Mouse (Mus musculus): ENCODE data around the gene Tbx5. TPM values are rescaled to one million over a fixed set of nuclear protein-coding genes. Genes with fewer than 3 reads are reported as not detected.

Gene Tbx5
- polyA plus RNA-seq, 1 experiment from 2014 or later: 0.08 TPM

- no peak for ATAC-seq
- H3K4me1 ChIP-seq: 0 out of 2 replicates have a peak, but pooled peaks cover 3% of the 10 kb centered on the region
- no peaks in the 10 kb centered on the region for H3K9me3 ChIP-seq (replicated peaks)
- no peak overlapping the region for H3K27ac ChIP-seq
- no peak overlapping the region for H3K9ac ChIP-seq
- H3K36me3 ChIP-seq (ENCODE audit: poor library complexity, severe bottlenecking): no peaks in the 10 kb centered on the region
- H3K27me3 ChIP-seq: no peaks in the 10 kb centered on the region
- H3K4me3 ChIP-seq: no peak overlapping the region
- 58% methylated on average over 10 of the region's 10 CpGs for WGBS
- H3K4me2 ChIP-seq: no peak overlapping the region
Measured at GRCm38 (mm10) chr5:119920941-119921340, 88.5 kb downstream of the Tbx5 start.

GRCm38 (mm10) chr5:119922229-119922628, 89.8 kb downstream of the Tbx5 start:
- Histone ChIP-seq H3K4me2 (no peak overlapping the region), H3K4me3 (no peak overlapping the region), H3K27me3 (no peaks in the 10 kb centered on the region), H3K9me3 (replicated peaks) (no peaks in the 10 kb centered on the region), H3K4me1 (0 out of 2 replicates have a peak, but pooled peaks cover 3% of the 10 kb centered on the region), H3K27ac (no peak overlapping the region), H3K36me3 (ENCODE audit: poor library complexity, severe bottlenecking) (no peaks in the 10 kb centered on the region), H3K9ac (no peak overlapping the region)
- ATAC-seq: no peak
- WGBS: 51% methylated on average over 11 of the region's 11 CpGs

Other genes starting within 250 kb of the Tbx5 start
- gene Tbx3, start 162.0 kb upstream of the Tbx5 start, polyA plus RNA-seq (2015; fragmentation: Nextera tagmentation; extraction: Ambion mirVana): 1.4 and 1.7 TPM in 2 replicates

All from forebrain, embryonic 13.5 days (tissue).